Mouse (Mus musculus) heart, embryonic 16.5 days (tissue): ENCODE data around the gene 1700042G07Rik. TPM values are rescaled to one million over a fixed set of nuclear protein-coding genes. Genes with fewer than 3 reads are reported as not detected.

Experiments used
- ATAC-seq: fragments of 200-750 bp; cut with Nextera tagmentation; replicated peaks from 2 replicates; pipeline ENCODE4 v1.8.0; 2017; ENCODE audit warnings: moderate number of reproducible peaks; ENCODE audit not compliant: insufficient read depth, low FRiP score; ENCODE audit errors: extremely low read depth
- H3K27ac ChIP-seq: fragments of 300-500 bp; sonication (generic); 2 replicates; pipeline ENCODE4 v1.5.1; 2014; ENCODE audit warnings: mild to moderate bottlenecking, low read length, control low read depth, moderate library complexity
- H3K27me3 ChIP-seq: fragments of 300-500 bp; sonication (generic); 2 replicates; pipeline ENCODE4 v1.6.1; 2014; ENCODE audit warnings: low read length, mixed read lengths; ENCODE audit not compliant: control insufficient read depth, insufficient read depth
- H3K36me3 ChIP-seq: fragments of 300-500 bp; sonication (generic); 2 replicates; pipeline ENCODE4 v1.6.1; 2014; ENCODE audit not compliant: control insufficient read depth, insufficient read depth
- H3K4me1 ChIP-seq: fragments of 300-500 bp; sonication (generic); 2 replicates; pipeline ENCODE4 v1.6.1; 2014; ENCODE audit warnings: low read length, mixed read lengths; ENCODE audit not compliant: control insufficient read depth, insufficient read depth
- H3K4me2 ChIP-seq: fragments of 300-500 bp; sonication (generic); 2 replicates; pipeline ENCODE4 v1.6.1; 2014; ENCODE audit warnings: low read depth, mild to moderate bottlenecking, control low read depth, low read length
- H3K4me3 ChIP-seq: fragments of 300-500 bp; sonication (generic); 2 replicates; pipeline ENCODE4 v1.5.1; 2014; ENCODE audit warnings: mild to moderate bottlenecking, control low read depth, low read length
- H3K9ac ChIP-seq: fragments of 300-500 bp; sonication (generic); 2 replicates; pipeline ENCODE4 v1.6.1; 2014; ENCODE audit warnings: low read length, control low read depth
- H3K9me3 ChIP-seq: fragments of 300-500 bp; sonication (generic); replicated peaks from 2 replicates; pipeline ENCODE4 v1.6.1; 2016; ENCODE audit warnings: low read length; ENCODE audit not compliant: control insufficient read depth
- WGBS: fragments of 180-500 bp; shearing (Covaris S2); extraction: QIAGEN DNeasy Blood & Tissue Kit; methylation state at CpG from one replicate; pipeline ENCODE4 v1.1.7; 2014; 5-methylcytosine and 5-hydroxymethylcytosine counted together
- polyA plus RNA-seq: library from polyadenylated mRNA; unstranded; fragments of >200 nt; fragmentation: Nextera tagmentation; extraction: Ambion mirVana; gene quantifications from 2 replicates; pipeline ENCODE4 v1.2.1, GENCODE M21; 2015

1700042G07Rik gene
- polyA plus RNA-seq, 1 experiment from 2014 or later = not detected

DNA sequence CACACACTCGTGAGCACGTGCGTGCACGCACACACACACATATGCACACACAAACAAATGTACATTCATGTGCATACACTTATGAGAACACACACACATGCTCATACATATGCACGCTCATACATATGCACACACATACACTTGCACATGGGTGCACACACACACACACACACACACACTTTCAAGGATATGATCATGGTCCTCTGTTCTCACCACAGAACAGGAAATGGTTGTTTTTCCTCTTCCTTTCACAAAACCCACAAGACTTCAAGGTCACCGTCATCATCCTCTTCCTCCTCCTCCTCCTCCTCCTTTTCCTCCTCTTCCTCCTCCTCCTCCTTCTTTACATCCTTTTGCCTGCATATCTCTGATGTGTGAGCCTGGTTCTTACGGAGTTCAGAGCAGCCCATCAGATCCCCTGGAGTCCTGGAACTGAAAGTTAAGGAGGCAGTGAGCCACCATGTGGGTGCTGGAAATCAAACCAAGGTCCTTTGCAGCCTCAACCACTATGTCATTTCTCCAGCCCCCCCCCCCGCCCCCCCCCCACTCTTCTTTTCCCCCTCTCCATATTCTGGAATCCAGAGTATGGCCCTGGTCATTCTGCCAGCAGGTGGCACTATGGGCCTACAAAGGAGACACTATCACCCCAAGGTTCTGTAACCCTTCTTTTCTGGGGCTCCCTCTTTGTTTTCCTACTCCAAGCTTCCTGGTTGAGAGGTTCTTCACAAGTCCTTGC is 4.4 kb upstream of the 1700042G07Rik start:
- no peak overlapping the region for H3K4me3 ChIP-seq
- WGBS = 74% methylated on average over 7 of the region's 8 CpGs

DNA sequence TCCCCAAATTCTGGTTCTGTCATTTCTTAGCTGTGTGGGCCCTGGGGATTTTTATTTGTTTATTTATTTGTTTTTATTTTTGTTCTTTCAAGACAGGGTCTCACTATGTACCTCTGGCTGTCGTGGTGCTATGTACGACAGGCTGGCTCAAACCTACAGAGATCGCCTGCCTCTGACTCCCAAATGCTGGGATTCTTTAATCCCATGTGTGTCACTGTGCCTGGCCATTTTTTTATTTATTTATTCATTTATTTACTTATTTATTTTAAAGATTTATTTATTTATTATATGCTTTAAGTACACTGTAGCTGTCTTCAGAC is 3.9 kb upstream of the 1700042G07Rik start:
- ATAC-seq = no peak
- Histone ChIP-seq H3K4me1 (peaks cover 9% of the 10 kb centered on the region), H3K36me3 (no peaks in the 10 kb centered on the region), H3K4me3 (no peak overlapping the region), H3K9ac (no peak overlapping the region), H3K9me3 (no peaks in the 10 kb centered on the region), H3K27ac (no peak overlapping the region), H3K4me2 (no peak overlapping the region), H3K27me3 (no peaks in the 10 kb centered on the region)
- 61% methylated on average over 3 of the region's 3 CpGs for WGBS

More for the DNA sequence above, 4.4 kb upstream of the 1700042G07Rik start:
- Histone ChIP-seq H3K9me3 (no peaks in the 10 kb centered on the region), H3K4me1 (peaks cover 5% of the 10 kb centered on the region), H3K9ac (no peak overlapping the region), H3K36me3 (no peaks in the 10 kb centered on the region), H3K4me2 (no peak overlapping the region), H3K27ac (no peak overlapping the region), H3K27me3 (no peaks in the 10 kb centered on the region)
- ATAC-seq = 0 out of 2 replicates have a peak, but pooled peaks have one; percentile 42

DNA sequence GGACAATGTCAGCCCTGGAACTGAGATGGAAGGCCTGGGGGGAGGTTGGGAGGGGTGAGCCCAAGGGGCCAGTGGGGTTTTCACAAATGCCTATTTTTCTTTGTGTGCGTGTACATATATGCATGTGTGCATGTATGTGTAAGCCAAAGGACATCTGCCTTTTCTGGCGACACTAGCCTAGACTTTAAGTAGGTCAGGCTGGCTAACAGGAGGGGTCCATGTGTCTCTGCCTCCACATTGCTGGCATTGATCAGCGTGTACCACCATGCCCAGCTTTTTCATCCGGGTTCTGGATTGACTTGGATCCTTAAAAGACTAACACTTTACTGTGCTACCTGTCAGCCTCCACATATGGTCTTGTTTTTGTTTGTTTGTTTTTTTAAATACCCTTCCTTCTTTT is 580 bp downstream of the 1700042G07Rik start:
- no peak overlapping the region for H3K27ac ChIP-seq
- no peak for ATAC-seq

DNA sequence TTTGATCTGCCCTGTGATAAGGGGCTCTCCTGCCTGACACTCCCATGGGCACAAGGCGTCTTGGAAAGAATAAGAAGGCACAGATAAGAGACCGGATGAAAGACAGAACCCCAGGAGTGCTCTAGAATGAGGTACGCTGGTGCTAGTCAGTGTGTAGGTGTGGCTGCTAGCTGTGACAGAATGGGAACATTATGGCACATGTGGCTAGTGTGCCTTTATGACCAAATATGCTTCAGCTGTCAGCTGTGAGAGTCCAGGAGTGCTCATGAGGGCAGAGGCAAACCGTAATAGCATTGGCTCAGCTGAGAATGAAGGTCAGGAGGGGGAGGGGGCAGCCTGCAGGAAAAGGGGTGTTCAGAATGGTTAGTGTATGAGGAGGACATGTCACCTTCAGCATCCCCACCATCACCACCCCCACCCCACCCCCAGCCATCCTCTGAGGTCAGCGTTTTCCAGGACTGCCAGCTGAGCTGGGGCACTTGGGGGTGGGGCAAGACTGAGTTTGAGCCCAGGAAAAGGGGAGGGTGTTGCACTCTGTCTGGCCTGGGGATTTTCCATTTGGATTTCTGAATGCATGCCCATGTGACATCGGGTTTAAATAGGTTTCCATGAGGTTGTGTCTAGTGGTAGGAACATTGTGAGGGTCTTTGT is 1.4 kb downstream of the 1700042G07Rik start:
- Histone ChIP-seq H3K4me2 (no peak overlapping the region), H3K9ac (peak overlapping the region; percentile 31), H3K4me3 (no peak overlapping the region), H3K27ac (peak overlapping the region; percentile 86), H3K36me3 (no peaks in the 10 kb centered on the region), H3K27me3 (no peaks in the 10 kb centered on the region), H3K4me1 (peaks cover 35% of the 10 kb centered on the region), H3K9me3 (no peaks in the 10 kb centered on the region)
- 18% methylated on average over 6 of the region's 6 CpGs for WGBS
- ATAC-seq = 0 out of 2 replicates have a peak, but pooled peaks have one; percentile 16

More for the DNA sequence above, 580 bp downstream of the 1700042G07Rik start:
- Histone ChIP-seq H3K27me3 (no peaks in the 10 kb centered on the region), H3K4me1 (peaks cover 35% of the 10 kb centered on the region), H3K36me3 (no peaks in the 10 kb centered on the region), H3K4me2 (no peak overlapping the region), H3K9me3 (no peaks in the 10 kb centered on the region), H3K9ac (no peak overlapping the region), H3K4me3 (no peak overlapping the region)
- WGBS = 91% methylated on average over 4 of the region's 4 CpGs

DNA sequence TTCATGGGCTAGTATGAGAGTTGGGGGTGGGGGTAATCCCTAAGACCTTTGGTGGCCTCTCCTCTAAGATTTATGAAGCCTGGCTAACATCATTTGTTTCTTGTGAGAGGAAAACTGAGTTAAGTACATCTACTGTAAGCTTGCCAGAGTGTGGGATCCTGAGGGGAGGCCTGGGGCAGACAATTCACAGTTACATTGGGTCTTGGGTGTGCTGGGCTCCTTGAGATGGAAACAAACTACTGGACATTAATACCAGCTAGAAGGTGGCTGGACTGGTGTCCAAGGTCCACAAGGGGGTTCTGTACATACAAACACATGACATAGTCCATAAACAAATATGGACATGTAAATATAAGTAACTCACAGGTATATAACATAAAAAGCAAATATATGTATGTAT is 2.0 kb downstream of the 1700042G07Rik start:
- ATAC-seq = no peak
- peak overlapping the region; percentile 27; the same call in 1 of the 2 replicates for H3K9ac ChIP-seq
- H3K27me3 ChIP-seq = no peaks in the 10 kb centered on the region
- no peak overlapping the region for H3K4me3 ChIP-seq
- H3K9me3 ChIP-seq = no peaks in the 10 kb centered on the region
- no peaks in the 10 kb centered on the region for H3K36me3 ChIP-seq
- H3K27ac ChIP-seq = peak overlapping the region; percentile 86
- H3K4me2 ChIP-seq = no peak overlapping the region
- peaks cover 35% of the 10 kb centered on the region for H3K4me1 ChIP-seq

DNA sequence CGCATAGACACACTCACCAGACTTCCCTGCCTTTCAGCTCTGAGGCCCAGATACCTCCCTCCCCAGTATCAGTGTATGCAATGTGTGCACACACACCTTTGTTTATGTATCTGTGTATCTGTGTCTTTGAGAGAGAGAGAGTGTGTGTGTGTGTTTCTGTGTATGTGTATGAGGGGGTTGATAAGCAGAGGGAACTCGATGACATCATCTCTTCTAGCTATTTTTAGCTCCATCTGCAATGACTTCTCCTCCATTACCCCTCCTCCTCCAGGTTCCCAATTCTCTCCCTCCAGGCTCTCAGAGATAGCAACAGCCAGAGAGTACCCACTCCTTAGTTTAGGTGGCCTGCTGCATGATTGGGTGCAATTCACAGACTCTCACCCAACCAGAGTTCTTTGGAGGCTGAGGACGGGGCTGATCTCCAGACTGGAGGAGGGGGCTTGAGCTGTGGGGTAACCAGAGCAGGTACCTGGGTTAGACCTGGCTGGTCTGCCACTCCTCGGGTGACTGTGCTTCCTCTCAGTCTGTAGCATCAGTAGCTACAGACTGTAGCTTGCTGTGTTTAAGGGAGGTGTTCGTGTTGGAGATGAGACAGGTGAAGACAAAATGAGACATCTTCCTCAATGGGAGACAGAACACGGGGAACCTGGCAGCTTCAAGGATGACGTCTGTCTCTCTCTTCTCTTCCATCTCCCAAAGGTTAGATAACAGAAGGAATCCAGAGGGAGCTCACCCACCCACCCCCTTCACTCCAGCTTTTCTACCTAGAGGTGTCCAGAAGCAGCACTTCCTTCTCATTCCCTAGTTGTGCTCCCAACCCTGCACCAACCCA is 2.8 kb downstream of the 1700042G07Rik start:
- no peaks in the 10 kb centered on the region for H3K27me3 ChIP-seq
- peak overlapping the region; percentile 57 for H3K4me2 ChIP-seq
- 35% methylated on average over 7 of the region's 7 CpGs for WGBS
- H3K9me3 ChIP-seq = no peaks in the 10 kb centered on the region
- H3K27ac ChIP-seq = peak overlapping the region; percentile 86
- H3K36me3 ChIP-seq = no peaks in the 10 kb centered on the region
- no peak overlapping the region for H3K4me3 ChIP-seq
- peak overlapping the region; percentile 30 for H3K9ac ChIP-seq
- ATAC-seq = peak; percentile 37; the same call in 1 of the 2 replicates
- peaks cover 35% of the 10 kb centered on the region for H3K4me1 ChIP-seq

DNA sequence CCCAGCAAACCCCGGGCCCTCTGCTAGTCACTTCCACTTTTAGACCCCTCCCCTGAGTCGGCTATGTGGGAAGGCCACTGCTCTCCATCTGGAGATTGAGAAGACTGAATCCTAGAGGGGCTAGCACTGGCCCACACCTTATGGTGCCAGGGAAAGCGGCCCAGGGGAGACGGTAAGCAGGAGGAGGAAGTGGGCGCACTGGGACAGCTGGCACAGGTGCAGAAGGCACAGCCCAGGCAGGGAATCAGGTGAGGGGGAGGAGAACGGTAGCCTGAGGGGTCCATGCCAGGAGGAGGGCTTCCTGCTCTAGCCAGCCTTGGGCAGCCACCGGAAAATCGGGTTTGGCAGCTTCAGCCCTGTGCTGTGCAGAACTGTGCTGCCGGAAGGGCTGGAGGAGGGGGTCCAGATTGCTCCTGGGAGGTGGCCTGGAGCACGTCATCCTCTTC is 3.4 kb downstream of the 1700042G07Rik start:
- peak overlapping the region; percentile 86 for H3K27ac ChIP-seq
- ATAC-seq = peak; percentile 61
- no peaks in the 10 kb centered on the region for H3K36me3 ChIP-seq
- H3K9me3 ChIP-seq = no peaks in the 10 kb centered on the region
- H3K9ac ChIP-seq = peak overlapping the region; percentile 65
- no peaks in the 10 kb centered on the region for H3K27me3 ChIP-seq
- peak overlapping the region; percentile 21 for H3K4me3 ChIP-seq
- peaks cover 35% of the 10 kb centered on the region for H3K4me1 ChIP-seq
- 18% methylated on average over 10 of the region's 10 CpGs for WGBS
- H3K4me2 ChIP-seq = peak overlapping the region; percentile 57

DNA sequence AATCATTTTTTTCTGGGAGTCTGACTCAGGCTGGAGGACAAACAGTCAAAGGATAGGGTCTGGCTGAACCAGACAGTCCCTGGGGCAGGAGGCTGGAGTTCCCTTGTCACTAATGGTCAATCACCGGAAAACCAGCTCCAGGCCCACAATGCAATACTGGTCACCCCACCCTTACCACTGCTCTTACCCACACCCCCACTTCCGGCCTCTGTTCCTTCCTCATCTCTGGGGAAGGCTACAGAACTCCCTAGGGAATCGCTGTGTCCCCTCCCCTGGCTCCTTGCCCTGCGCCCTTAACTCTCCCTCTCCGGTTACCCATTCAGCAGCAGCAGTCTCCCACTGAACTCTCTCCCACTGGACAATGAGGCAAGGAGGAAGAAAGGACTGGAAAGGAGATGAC is 4.0 kb downstream of the 1700042G07Rik start:
- no peaks in the 10 kb centered on the region for H3K9me3 ChIP-seq
- peaks cover 35% of the 10 kb centered on the region for H3K4me1 ChIP-seq
- 42% methylated on average over 5 of the region's 5 CpGs for WGBS
- peak overlapping the region; percentile 65 for H3K9ac ChIP-seq
- no peaks in the 10 kb centered on the region for H3K36me3 ChIP-seq
- peak overlapping the region; percentile 21 for H3K4me3 ChIP-seq
- ATAC-seq = peak; percentile 40
- peak overlapping the region; percentile 57 for H3K4me2 ChIP-seq
- H3K27me3 ChIP-seq = no peaks in the 10 kb centered on the region
- H3K27ac ChIP-seq = peak overlapping the region; percentile 86
